Mouse (Mus musculus) liver, embryonic 15.5 days (tissue): Measurements from ENCODE around the gene Cnmd. TPM values are rescaled to one million over a fixed set of nuclear protein-coding genes. Genes with fewer than 3 reads are reported as not detected.
A peak's percentile ranks its signal among the peaks of the same experiment; 100 is the strongest.

Experiments used
- ATAC-seq: fragments of 200-750 bp; cut with Nextera tagmentation; 2 replicates; pipeline ENCODE4 v1.8.0; 2017; ENCODE audit warnings: moderate number of reproducible peaks, mild to moderate bottlenecking, moderate library complexity; ENCODE audit not compliant: insufficient read depth
- H3K27ac ChIP-seq: fragments of 300-500 bp; sonication (generic); replicated peaks from 2 replicates; pipeline ENCODE4 v1.5.1; 2015; ENCODE audit warnings: mild to moderate bottlenecking, inconsistent platforms
- H3K27me3 ChIP-seq: fragments of 300-500 bp; sonication (generic); 2 replicates; pipeline ENCODE4 v1.6.1; 2015; ENCODE audit warnings: mild to moderate bottlenecking, inconsistent platforms
- H3K36me3 ChIP-seq: fragments of 300-500 bp; sonication (generic); replicated peaks from 2 replicates; pipeline ENCODE4 v1.6.1; 2015; ENCODE audit warnings: moderate library complexity, mild to moderate bottlenecking, inconsistent platforms
- H3K4me1 ChIP-seq: fragments of 300-500 bp; sonication (generic); replicated peaks from 2 replicates; pipeline ENCODE4 v1.6.1; 2015; ENCODE audit warnings: inconsistent platforms
- H3K4me2 ChIP-seq: fragments of 300-500 bp; sonication (generic); 2 replicates; pipeline ENCODE4 v1.6.1; 2015; ENCODE audit warnings: moderate library complexity, mild to moderate bottlenecking, inconsistent platforms
- H3K4me3 ChIP-seq: fragments of 300-500 bp; sonication (generic); replicated peaks from 2 replicates; pipeline ENCODE4 v1.5.1; 2015; ENCODE audit warnings: mild to moderate bottlenecking, inconsistent platforms
- H3K9ac ChIP-seq: fragments of 300-500 bp; sonication (generic); 2 replicates; pipeline ENCODE4 v1.6.1; 2015; ENCODE audit warnings: moderate library complexity, mild to moderate bottlenecking, inconsistent platforms
- H3K9me3 ChIP-seq: fragments of 300-500 bp; sonication (generic); replicated peaks from 2 replicates; pipeline ENCODE4 v1.6.1; 2016; ENCODE audit warnings: inconsistent platforms
- WGBS: fragments of 180-500 bp; shearing (Covaris S2); methylation state at CpG from one replicate; pipeline ENCODE4 v1.1.7; 2015; ENCODE audit warnings: mixed read lengths; ENCODE audit not compliant: insufficient replicate concordance; 5-methylcytosine and 5-hydroxymethylcytosine counted together
- polyA plus RNA-seq: library from polyadenylated mRNA; unstranded; fragments of >200 nt; fragmentation: Nextera tagmentation; extraction: Ambion mirVana; gene quantifications from 2 replicates; pipeline ENCODE4 v1.2.1, GENCODE M21; 2015

Gene Cnmd
- polyA plus RNA-seq, 1 experiment from 2014 or later = 1.1 TPM

DNA sequence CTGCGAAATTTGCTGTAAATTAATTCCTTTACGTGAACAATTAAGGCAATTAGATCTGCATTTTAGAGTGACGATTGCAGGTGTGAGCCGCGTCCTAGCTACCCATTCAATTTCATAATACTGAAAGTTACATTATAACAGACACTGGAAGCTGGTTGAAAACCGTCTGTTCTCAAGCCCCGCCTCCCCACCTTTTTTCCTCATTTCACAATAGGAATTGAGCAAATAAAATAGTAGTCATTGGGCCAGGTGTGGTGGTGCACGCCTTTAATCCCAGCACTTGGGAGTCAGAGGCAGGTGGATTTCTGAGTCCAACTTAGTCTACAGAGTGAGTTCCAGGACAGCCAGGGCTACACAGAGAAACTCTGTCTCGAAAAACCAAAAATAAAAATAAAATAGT lies 19.9 kb downstream of the Cnmd start:
- Histone ChIP-seq H3K27me3 (peaks cover 29% of the 10 kb centered on the region), H3K27ac (no peak overlapping the region), H3K4me3 (no peak overlapping the region), H3K4me1 (no peaks in the 10 kb centered on the region), H3K4me2 (no peak overlapping the region), H3K9me3 (no peaks in the 10 kb centered on the region), H3K36me3 (no peaks in the 10 kb centered on the region), H3K9ac (no peak overlapping the region)
- no peak for ATAC-seq
- WGBS = 61% methylated on average over 9 of the region's 9 CpGs

DNA sequence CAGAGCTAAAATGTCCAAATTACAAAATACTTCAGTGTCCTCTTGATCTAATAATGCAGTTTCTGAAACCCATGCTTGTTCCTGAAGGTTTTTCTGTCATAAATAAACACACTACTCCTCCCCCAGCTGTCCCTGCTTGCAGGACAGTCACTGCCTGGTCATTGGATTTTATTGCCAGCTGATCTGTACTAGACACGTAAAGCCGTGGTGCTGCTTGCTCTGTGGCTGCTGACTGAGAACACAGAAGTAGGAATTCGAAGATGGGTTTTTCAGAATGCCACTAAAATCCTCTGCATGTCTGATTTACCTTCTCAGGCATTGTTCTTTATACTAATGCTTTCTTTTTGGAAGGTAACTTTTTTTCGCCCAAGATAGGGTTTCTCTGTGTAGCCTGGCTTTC lies 25.2 kb downstream of the Cnmd start:
- 59% methylated on average over 4 of the region's 4 CpGs for WGBS
- Histone ChIP-seq H3K36me3 (no peaks in the 10 kb centered on the region), H3K4me3 (no peak overlapping the region), H3K4me2 (no peak overlapping the region), H3K4me1 (no peaks in the 10 kb centered on the region), H3K27me3 (no peaks in the 10 kb centered on the region), H3K9me3 (no peaks in the 10 kb centered on the region), H3K27ac (no peak overlapping the region), H3K9ac (no peak overlapping the region)
- no peak for ATAC-seq

DNA sequence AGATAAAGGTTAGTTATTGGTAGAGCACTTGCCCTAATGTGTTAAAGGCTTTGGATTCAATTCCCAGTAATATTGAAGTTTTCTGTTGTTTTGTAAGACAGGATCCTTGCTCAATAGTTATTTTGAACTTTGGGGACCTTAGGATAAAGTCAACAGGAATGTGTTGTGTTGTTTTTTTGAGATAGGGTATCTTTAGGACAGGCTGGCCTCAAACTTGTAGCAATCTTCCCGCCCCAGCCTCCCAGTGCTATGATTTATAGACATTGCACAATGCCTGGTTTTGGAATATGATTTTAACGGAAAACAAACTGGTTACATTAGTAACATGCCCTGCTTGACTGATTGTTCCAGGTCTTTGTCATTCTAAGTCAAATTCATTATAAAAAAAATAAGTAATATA lies 28.8 kb downstream of the Cnmd start:
- Histone ChIP-seq H3K27ac (no peak overlapping the region), H3K27me3 (no peaks in the 10 kb centered on the region), H3K4me2 (no peak overlapping the region), H3K4me1 (no peaks in the 10 kb centered on the region), H3K9me3 (no peaks in the 10 kb centered on the region), H3K9ac (no peak overlapping the region), H3K36me3 (0 out of 2 replicates have a peak, but pooled peaks cover 2% of the 10 kb centered on the region), H3K4me3 (no peak overlapping the region)
- WGBS = 67% methylated on average over 2 of the region's 2 CpGs
- no peak for ATAC-seq

- no peaks in the 10 kb centered on the region for H3K27me3 ChIP-seq
- WGBS = 82% methylated on average over 6 of the region's 6 CpGs
- no peak overlapping the region for H3K4me3 ChIP-seq
- no peaks in the 10 kb centered on the region for H3K9me3 ChIP-seq
- no peak overlapping the region for H3K27ac ChIP-seq
- peaks cover 8% of the 10 kb centered on the region; the same call in 1 of the 2 replicates for H3K36me3 ChIP-seq
- H3K9ac ChIP-seq = no peak overlapping the region
- H3K4me2 ChIP-seq = no peak overlapping the region
- ATAC-seq = no peak
- H3K4me1 ChIP-seq = no peaks in the 10 kb centered on the region
Observed at GRCm38 (mm10) chr14:79632330-79632729, 29.6 kb downstream of the Cnmd start.

DNA sequence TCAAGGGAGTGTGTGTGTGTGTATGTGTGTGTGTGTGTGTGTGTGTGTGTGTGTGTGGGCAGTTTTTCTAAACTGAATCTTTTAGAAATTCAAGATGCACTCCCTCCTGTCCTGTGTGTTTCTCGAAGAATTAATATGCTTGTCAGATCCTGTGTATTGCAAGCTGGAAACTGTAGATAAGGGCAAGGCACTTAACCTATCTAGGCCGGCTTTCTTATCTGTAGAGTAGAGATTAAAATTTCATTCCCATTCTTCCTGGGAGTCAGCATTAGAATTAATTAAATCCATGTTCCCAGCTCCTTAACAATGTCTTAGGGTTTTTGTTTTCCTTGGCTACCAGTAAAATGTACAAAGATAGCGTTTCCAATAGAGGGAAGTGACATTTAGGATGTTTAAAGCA lies 40.8 kb downstream of the Cnmd start:
- Histone ChIP-seq H3K36me3 (peaks cover 40% of the 10 kb centered on the region), H3K4me3 (no peak overlapping the region), H3K27ac (no peak overlapping the region), H3K27me3 (no peaks in the 10 kb centered on the region), H3K9ac (no peak overlapping the region), H3K9me3 (no peaks in the 10 kb centered on the region), H3K4me2 (no peak overlapping the region), H3K4me1 (peaks cover 8% of the 10 kb centered on the region)
- 0 out of 2 replicates have a peak, but pooled peaks have one; percentile 42 for ATAC-seq
- 37% methylated on average over 3 of the region's 3 CpGs for WGBS

DNA sequence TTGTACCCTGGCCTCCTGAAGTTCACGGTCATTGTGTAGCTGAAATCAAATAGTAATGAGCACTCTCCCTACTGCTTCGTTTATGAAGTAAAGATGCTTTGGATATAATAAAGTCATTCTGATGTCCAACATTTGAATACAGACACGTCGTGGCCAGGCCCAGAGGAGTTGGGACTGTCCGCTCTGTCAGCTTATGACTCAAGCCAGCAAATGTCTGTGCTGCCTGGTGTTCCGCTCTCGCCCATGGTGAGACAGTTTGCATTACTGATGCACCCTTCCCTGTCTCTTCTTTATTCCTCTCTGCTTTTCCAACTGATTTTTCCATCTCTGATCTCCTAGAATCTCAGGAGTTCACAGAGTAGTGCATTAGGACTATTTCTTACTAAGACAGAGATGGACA lies 42.2 kb downstream of the Cnmd start:
- 85% methylated on average over 7 of the region's 7 CpGs for WGBS
- no peaks in the 10 kb centered on the region for H3K27me3 ChIP-seq
- H3K9me3 ChIP-seq = no peaks in the 10 kb centered on the region
- H3K4me2 ChIP-seq = no peak overlapping the region
- H3K4me3 ChIP-seq = no peak overlapping the region
- H3K36me3 ChIP-seq = peaks cover 34% of the 10 kb centered on the region
- no peak overlapping the region for H3K9ac ChIP-seq
- no peak overlapping the region for H3K27ac ChIP-seq
- no peak for ATAC-seq
- peaks cover 8% of the 10 kb centered on the region for H3K4me1 ChIP-seq

- Histone ChIP-seq H3K9ac (no peak overlapping the region), H3K36me3 (peaks cover 43% of the 10 kb centered on the region), H3K9me3 (no peaks in the 10 kb centered on the region), H3K4me1 (peaks cover 8% of the 10 kb centered on the region), H3K4me2 (no peak overlapping the region), H3K4me3 (no peak overlapping the region), H3K27ac (no peak overlapping the region), H3K27me3 (no peaks in the 10 kb centered on the region)
- WGBS = 76% methylated on average over 8 of the region's 8 CpGs
- no peak for ATAC-seq
Observed at GRCm38 (mm10) chr14:79617121-79617828, 44.7 kb downstream of the Cnmd start.

GRCm38 (mm10) chr14:79608286-79608685 lies 53.7 kb downstream of the Cnmd start:
- ATAC-seq = no peak
- H3K9ac ChIP-seq = no peak overlapping the region
- no peaks in the 10 kb centered on the region for H3K9me3 ChIP-seq
- H3K36me3 ChIP-seq = peaks cover 63% of the 10 kb centered on the region
- no peaks in the 10 kb centered on the region for H3K4me1 ChIP-seq
- no peak overlapping the region for H3K4me2 ChIP-seq
- H3K4me3 ChIP-seq = no peak overlapping the region
- H3K27ac ChIP-seq = no peak overlapping the region
- 79% methylated on average over 6 of the region's 6 CpGs for WGBS
- no peaks in the 10 kb centered on the region for H3K27me3 ChIP-seq

DNA sequence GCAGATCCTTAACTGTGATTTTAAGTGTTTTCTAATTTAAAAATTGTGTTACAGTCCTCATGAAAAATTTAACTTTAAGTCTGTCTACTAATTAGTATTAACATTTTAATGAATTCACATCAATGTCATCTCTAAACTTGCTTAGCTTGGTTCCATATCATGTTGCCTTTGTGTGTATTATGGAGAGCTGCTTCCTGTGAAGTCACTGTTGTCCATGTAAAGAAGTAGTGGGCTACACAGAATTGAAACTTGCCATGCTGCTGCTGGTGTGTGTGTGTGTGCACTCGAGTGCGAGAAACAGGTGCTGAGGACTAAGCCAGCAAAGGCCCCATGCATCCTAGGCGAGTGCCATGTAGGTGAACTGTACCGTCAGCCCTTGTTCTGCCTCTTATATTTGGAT lies 54.6 kb downstream of the Cnmd start:
- H3K27me3 ChIP-seq = no peaks in the 10 kb centered on the region
- ATAC-seq = no peak
- 84% methylated on average over 4 of the region's 4 CpGs for WGBS
- H3K9ac ChIP-seq = no peak overlapping the region
- H3K4me1 ChIP-seq = no peaks in the 10 kb centered on the region
- peaks cover 62% of the 10 kb centered on the region for H3K36me3 ChIP-seq
- no peak overlapping the region for H3K27ac ChIP-seq
- no peaks in the 10 kb centered on the region for H3K9me3 ChIP-seq
- H3K4me3 ChIP-seq = no peak overlapping the region
- no peak overlapping the region for H3K4me2 ChIP-seq

DNA sequence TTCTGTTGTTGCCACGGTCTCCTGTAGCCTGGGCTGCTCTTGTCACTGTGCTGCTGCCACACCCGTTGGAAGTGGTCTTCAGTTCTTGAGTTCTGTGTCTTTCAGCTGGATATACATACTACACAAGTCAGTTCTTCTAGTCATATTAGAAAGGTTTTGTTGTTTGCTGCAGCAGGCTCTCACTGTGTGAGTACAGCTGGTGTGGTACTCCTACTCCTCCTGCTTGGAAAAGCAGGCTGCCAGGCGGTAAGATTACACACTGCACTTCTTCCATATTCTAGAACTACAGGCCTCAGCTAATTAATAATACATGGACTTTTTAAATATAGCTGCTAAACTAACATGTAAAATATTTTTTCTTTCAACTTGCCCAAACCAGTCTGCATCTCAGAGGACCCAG lies 55.1 kb downstream of the Cnmd start:
- 76% methylated on average over 3 of the region's 3 CpGs for WGBS
- ATAC-seq = no peak

GRCm38 (mm10) chr14:79606392-79606791 lies 55.6 kb downstream of the Cnmd start:
- 75% methylated on average over 6 of the region's 6 CpGs for WGBS
- H3K9me3 ChIP-seq = no peaks in the 10 kb centered on the region
- no peak overlapping the region for H3K4me3 ChIP-seq
- peaks cover 64% of the 10 kb centered on the region for H3K36me3 ChIP-seq
- H3K9ac ChIP-seq = no peak overlapping the region
- no peak for ATAC-seq
- no peaks in the 10 kb centered on the region for H3K4me1 ChIP-seq
- H3K4me2 ChIP-seq = no peak overlapping the region
- no peaks in the 10 kb centered on the region for H3K27me3 ChIP-seq
- no peak overlapping the region for H3K27ac ChIP-seq

More for the DNA sequence above, 55.1 kb downstream of the Cnmd start:
- Histone ChIP-seq H3K27me3 (no peaks in the 10 kb centered on the region), H3K9ac (no peak overlapping the region), H3K27ac (no peak overlapping the region), H3K36me3 (peaks cover 63% of the 10 kb centered on the region), H3K4me2 (no peak overlapping the region), H3K4me3 (no peak overlapping the region), H3K4me1 (no peaks in the 10 kb centered on the region), H3K9me3 (no peaks in the 10 kb centered on the region)

- no peak overlapping the region for H3K9ac ChIP-seq
- H3K27me3 ChIP-seq = no peaks in the 10 kb centered on the region
- H3K4me2 ChIP-seq = no peak overlapping the region
- 67% methylated on average over 2 of the region's 2 CpGs for whole genome bisulfite sequencing
- no peak for ATAC-seq
- no peaks in the 10 kb centered on the region for H3K4me1 ChIP-seq
- H3K27ac ChIP-seq = no peak overlapping the region
- no peaks in the 10 kb centered on the region for H3K9me3 ChIP-seq
- peaks cover 63% of the 10 kb centered on the region for H3K36me3 ChIP-seq
- no peak overlapping the region for H3K4me3 ChIP-seq
Observed at GRCm38 (mm10) chr14:79605881-79606280, 56.1 kb downstream of the Cnmd start.
